Mouse (Mus musculus): ENCODE data around the gene Atp1a1. TPM values are rescaled to one million over a fixed set of nuclear protein-coding genes. Genes with fewer than 3 reads are reported as not detected.

Gene Atp1a1
- 105 TPM in 2 replicates for total RNA-seq (2014; fragmentation: Nextera tagmentation)
- total RNA-seq (2017), result 120 and 168 TPM in 2 replicates

GRCm38 (mm10) chr3:101604550-101605223 is at the start of gene Atp1a1:
TSS of gene Atp1a1 (minus strand) at chr3:101604684.
- peak; percentile 92 for ATAC-seq (replicated peaks; ENCODE audit: low FRiP score, low TSS enrichment, poor library complexity, severe bottlenecking)

DNA sequence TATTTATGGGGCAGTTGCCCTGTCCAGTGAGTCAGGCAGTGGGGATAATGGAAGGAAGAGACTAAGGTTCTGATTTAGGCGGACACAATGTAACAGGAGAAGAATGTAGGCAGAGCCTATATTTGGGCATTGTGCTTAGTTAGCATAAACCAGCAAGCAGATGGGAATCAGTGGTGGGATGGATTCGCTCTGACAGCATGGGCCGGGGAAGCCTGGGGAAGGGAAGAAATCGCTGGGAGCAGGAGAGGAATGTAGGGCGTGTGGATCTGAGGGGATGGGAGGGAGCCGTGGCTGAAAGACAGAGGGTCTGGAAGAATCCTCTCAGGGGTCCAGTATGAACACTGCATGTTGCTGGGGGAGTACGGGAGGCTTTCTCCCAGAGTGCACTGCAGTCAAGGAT is 49.0 kb upstream of the Atp1a1 start:
- ATAC-seq (replicated peaks; ENCODE audit: low FRiP score, low TSS enrichment, poor library complexity, severe bottlenecking), result no peak

DNA sequence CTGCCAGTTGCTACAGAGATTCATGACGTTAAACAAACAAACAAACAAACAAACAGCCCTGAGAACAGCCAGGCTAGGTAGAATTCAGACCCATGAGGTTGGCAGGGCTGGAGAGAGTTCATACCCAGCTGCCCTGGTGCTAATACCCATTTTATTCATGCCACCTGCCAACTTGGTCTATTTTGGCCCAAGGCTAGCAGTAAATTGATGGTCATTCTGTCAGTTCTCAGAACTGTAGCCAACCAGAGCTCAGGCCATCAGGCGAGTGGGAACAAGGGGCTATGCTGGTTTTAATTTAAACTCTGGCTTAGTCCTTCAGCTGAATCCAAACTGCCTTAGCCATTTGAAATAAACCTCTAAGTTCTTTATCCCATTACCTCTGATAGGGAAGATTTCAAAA is 48.5 kb upstream of the Atp1a1 start:
- ATAC-seq (replicated peaks; ENCODE audit: low FRiP score, low TSS enrichment, poor library complexity, severe bottlenecking), result no peak

DNA sequence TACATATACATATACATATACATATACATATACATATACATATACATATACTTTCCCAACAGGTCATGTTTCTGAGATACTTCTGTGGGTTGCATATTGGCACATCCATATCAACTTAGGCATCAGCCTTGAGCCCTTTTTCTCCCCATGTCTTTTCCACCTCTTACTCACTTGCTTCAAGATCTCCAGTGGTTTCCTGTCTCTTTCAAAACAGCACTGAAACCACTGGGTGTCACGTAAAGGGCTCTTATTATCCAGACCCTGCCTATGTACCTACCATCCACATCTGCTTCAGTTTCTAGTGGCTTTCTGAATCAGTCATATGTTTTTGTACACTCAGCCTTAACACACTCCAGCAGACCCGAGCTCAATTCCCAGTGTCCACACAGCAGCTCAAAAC is 45.8 kb upstream of the Atp1a1 start:
- no peak for ATAC-seq (replicated peaks; ENCODE audit: low FRiP score, low TSS enrichment, poor library complexity, severe bottlenecking)

DNA sequence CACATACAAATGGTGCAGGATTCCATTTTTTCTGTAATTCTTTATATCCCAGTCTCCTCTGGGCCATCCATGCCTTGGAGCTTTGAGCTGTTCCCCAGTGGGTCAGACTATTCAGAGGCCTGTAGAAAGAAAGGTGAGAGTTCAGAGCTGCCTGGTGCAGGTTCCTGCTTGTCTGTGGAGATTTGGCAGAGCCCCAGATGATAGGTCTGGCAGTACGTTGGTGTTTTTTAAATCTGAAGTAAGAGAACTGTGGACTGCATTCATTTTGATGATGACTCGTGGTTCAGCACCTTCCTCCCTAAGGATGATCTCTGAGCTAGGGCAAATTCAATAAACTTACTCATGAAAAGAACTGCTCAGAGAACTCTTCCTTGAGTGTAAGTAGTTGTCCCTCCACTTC is 44.8 kb upstream of the Atp1a1 start:
- no peak for ATAC-seq (replicated peaks; ENCODE audit: low FRiP score, low TSS enrichment, poor library complexity, severe bottlenecking)

DNA sequence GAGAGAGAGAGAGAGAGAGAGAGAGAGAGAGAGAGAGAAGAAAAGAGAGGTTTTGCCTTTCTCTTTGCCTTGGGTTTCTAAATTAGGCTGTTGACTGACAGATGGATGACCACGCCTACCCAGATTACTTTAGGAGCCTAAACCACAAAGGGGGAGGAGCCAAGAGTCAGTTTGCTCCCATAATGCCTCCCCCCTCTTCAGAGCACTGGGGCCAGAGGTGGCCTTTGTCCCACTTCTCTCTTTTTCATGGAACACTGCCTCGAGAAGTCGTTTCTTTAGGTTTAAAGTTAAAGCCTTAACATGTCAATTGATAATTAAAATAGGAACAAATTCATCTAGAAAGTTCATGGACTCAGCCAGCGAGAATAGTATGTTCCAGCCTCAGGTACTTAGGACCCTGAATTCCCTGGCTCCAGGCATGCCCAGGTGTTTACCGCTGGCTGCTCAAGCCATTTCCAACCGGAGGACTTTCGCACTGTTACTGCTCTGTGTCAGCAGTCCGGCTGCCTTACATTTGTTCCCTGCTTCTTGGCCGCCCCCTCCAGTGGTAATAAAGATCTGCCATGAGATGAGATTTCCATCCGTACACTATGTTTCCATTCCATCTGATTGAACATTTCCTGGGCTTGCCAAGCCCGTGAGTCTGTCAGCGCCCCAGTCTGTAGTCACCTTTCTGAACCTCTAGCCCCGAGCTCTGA is 43.8 kb upstream of the Atp1a1 start:
- ATAC-seq (replicated peaks; ENCODE audit: low FRiP score, low TSS enrichment, poor library complexity, severe bottlenecking), result peak; percentile 85

- ATAC-seq (replicated peaks; ENCODE audit: low FRiP score, low TSS enrichment, poor library complexity, severe bottlenecking), result no peak
These were observed 42.3 kb upstream of the Atp1a1 start for GRCm38 (mm10) chr3:101646806-101647205.

DNA sequence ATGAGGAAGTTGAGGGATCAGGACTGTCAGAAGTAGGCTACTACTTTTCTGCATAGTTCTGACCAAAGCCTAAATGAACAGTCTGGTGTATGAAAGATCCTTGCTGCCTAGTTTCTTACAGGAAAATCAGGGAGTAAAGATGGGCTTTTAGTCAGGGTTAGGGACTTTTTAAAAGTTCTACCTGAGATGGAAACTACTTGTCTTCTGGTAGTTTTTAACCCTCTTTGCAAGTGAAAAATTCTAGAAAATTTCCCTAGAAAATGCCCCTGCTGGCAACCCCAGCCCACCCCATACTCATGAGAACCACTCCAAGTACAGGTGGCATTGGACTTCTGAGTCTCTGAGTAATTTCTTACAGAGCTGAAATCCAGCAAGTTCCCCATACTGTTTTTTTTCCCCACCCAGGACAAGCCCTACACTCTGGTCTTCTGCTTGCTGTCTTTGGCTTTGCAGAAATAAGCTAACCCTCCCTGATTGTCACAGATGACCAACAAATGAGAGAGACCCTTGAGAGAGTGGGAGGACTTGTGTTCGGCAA is 41.2 kb upstream of the Atp1a1 start:
- ATAC-seq (replicated peaks; ENCODE audit: low FRiP score, low TSS enrichment, poor library complexity, severe bottlenecking), result no peak

- peak; percentile 81 for ATAC-seq (replicated peaks; ENCODE audit: low FRiP score, low TSS enrichment, poor library complexity, severe bottlenecking)
These were observed 39.7 kb upstream of the Atp1a1 start for GRCm38 (mm10) chr3:101644062-101644802.

GRCm38 (mm10) chr3:101643264-101643663 is 38.8 kb upstream of the Atp1a1 start:
- ATAC-seq (replicated peaks; ENCODE audit: low FRiP score, low TSS enrichment, poor library complexity, severe bottlenecking), result no peak

GRCm38 (mm10) chr3:101638223-101638622 is 33.7 kb upstream of the Atp1a1 start:
- ATAC-seq (replicated peaks; ENCODE audit: low FRiP score, low TSS enrichment, poor library complexity, severe bottlenecking), result no peak

GRCm38 (mm10) chr3:101636510-101636909 is 32.0 kb upstream of the Atp1a1 start:
- ATAC-seq (replicated peaks; ENCODE audit: low FRiP score, low TSS enrichment, poor library complexity, severe bottlenecking), result no peak

DNA sequence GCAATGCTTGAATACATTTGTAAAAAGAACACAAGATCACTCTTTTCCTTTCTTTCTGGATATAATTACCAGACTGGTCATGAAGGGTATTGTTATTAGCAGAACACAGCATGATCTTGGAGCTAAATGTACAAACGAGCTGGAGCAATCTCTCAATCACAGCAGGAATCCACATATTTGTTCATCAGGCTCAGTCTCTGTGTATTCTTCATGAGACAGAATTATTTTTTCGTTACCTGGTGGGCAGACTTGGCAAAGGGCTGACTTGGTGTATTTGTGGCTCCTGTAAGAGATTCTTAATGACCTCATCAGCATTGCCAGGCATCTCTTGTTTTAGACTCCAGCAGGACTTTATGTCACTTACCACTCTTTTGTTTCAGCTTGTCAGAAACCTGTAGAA is 31.6 kb upstream of the Atp1a1 start:
- ATAC-seq (replicated peaks; ENCODE audit: low FRiP score, low TSS enrichment, poor library complexity, severe bottlenecking), result no peak

- no peak for ATAC-seq (replicated peaks; ENCODE audit: low FRiP score, low TSS enrichment, poor library complexity, severe bottlenecking)
These were observed 29.8 kb upstream of the Atp1a1 start for GRCm38 (mm10) chr3:101634141-101634900.

DNA sequence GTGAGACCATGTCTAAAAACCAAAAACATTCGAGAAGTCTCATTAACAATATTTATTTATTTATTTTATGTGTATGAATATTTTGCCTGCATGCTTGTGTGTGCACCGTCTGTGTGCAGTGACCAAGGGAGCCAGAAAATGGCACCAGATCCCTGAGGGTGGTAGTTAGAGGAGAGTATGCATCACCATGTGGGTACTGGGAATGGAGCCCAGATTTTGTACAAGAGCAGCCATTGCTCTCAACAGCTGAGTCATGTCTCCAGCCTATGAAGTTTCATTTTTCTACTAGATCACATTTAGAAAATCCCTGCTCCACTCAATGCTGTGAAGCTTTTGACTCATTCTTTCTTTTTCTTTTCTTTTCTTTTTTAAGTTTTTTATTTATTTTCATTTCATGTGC is 23.8 kb upstream of the Atp1a1 start:
- no peak for ATAC-seq (replicated peaks; ENCODE audit: low FRiP score, low TSS enrichment, poor library complexity, severe bottlenecking)

DNA sequence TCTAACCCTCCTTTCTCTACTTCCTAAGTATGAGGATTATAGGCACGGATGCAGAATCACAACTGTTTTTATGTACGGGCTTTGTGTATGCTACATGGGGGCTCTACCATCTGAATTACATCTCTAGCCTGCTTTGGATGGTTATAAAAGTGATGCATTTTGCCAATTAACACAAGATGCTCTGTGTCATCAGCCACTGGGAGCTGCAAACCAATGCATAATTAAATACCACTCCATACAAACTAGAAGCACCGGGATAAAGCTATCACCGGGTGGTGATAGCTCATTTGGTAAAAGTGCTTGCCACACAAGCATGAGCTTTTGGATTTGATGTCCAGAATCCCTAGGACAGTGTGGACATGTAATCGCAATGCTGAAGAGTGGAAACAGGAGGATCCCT is 19.8 kb upstream of the Atp1a1 start:
- no peak for ATAC-seq (replicated peaks; ENCODE audit: low FRiP score, low TSS enrichment, poor library complexity, severe bottlenecking)

DNA sequence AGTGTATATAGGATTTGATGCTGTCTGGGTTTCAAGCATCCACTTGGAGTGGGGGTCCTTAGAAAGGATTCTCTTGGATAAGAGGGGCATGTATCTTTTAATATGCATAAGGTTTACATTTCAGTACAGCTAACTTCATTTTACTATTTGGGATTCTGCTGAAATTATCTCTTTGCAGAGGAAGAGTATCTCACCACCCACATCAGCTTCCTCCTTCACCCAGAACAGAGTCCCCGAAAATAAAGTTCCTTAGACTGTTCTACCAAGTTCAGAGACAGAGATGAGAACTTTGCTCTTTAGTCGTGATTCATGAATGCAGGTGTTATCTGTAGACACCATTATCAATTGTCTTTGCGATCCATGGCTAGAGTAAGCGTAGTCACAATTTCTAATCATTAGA is 14.5 kb upstream of the Atp1a1 start:
- no peak for ATAC-seq (replicated peaks; ENCODE audit: low FRiP score, low TSS enrichment, poor library complexity, severe bottlenecking)

GRCm38 (mm10) chr3:101618505-101618904 is 14.0 kb upstream of the Atp1a1 start:
- no peak for ATAC-seq (replicated peaks; ENCODE audit: low FRiP score, low TSS enrichment, poor library complexity, severe bottlenecking)

GRCm38 (mm10) chr3:101617451-101617850 is 13.0 kb upstream of the Atp1a1 start:
- ATAC-seq (replicated peaks; ENCODE audit: low FRiP score, low TSS enrichment, poor library complexity, severe bottlenecking), result no peak

DNA sequence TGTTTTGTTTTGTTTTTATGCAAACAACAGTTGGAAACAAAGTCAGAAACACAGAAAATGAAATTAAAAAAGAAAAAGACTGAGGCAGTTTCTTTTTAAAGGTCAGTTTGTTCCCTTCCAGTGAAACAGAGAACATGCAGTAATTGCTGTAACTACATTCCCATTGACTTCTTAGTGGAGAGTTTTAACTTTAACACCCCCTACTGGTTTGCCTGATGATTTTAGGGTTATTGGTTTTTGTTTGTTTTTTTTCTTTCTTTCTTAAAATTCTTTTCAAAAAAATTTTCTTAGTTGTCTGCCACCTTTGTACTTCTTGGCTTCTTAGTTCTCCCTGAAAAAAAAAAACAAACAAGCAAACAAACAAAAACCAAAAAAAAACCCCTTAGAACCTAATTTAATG is 12.5 kb upstream of the Atp1a1 start:
- ATAC-seq (replicated peaks; ENCODE audit: low FRiP score, low TSS enrichment, poor library complexity, severe bottlenecking), result no peak

Data from megakaryocyte-erythroid progenitor cell, adult 5-6 weeks (primary cell).